Mouse (Mus musculus) MEL (cell line): ENCODE data around the gene Nudt16l1. TPM values are rescaled to one million over a fixed set of nuclear protein-coding genes. Genes with fewer than 3 reads are reported as not detected.

Experiments used
- DNase-seq: peaks from one replicate; pipeline ENCODE4 v3.0.0; 2011; ENCODE audit warnings: low read depth, low spot score
- H3K27ac ChIP-seq: 2 replicates; pipeline ENCODE4 v1.5.1; 2012; ENCODE audit warnings: low read depth, mild to moderate bottlenecking, control low read depth, low read length, moderate library complexity; ENCODE audit not compliant: control insufficient read depth
- H3K27me3 ChIP-seq, 2 experiments: fragments of 150-350 bp in 1 of 2; sonication (generic) in 1 of 2; 2 replicates each; pipeline ENCODE4 v1.6.1; 2012; ENCODE audit warnings: low read length in 2 of 2, mild to moderate bottlenecking in 2 of 2, improper control_type of control experiment in 1 of 2, moderate library complexity in 1 of 2; ENCODE audit not compliant: insufficient read depth in 2 of 2, control insufficient read depth in 1 of 2
- H3K36me3 ChIP-seq, 2 experiments: 2 replicates each; pipeline ENCODE4 v1.6.1; 2012 to 2014; ENCODE audit warnings: low read length in 2 of 2, improper control_type of control experiment in 1 of 2, inconsistent platforms in 1 of 2, mild to moderate bottlenecking in 1 of 2; ENCODE audit not compliant: insufficient read depth in 2 of 2, control insufficient read depth in 1 of 2
- H3K4me1 ChIP-seq, 2 experiments: fragments of 150-350 bp in 1 of 2; sonication (generic) in 1 of 2; 2 replicates each; pipeline ENCODE4 v1.6.1; 2012; ENCODE audit warnings: low read length in 2 of 2, improper control_type of control experiment in 1 of 2, mild to moderate bottlenecking in 1 of 2; ENCODE audit not compliant: insufficient read depth in 2 of 2, control insufficient read depth in 1 of 2
- H3K4me3 ChIP-seq, 2 experiments: fragments of 150-350 bp in 1 of 2; sonication (generic) in 1 of 2; 2 replicates each; pipeline ENCODE4 v1.5.1; 2012; ENCODE audit warnings: low read depth in 2 of 2, low read length in 2 of 2, mild to moderate bottlenecking in 2 of 2, moderate library complexity in 2 of 2, control low read depth in 1 of 2, improper control_type of control experiment in 1 of 2; ENCODE audit not compliant: control insufficient read depth in 1 of 2, insufficient read depth in 1 of 2
- H3K79me2 ChIP-seq: 2 replicates; pipeline ENCODE4 v1.6.1; 2012; ENCODE audit warnings: mild to moderate bottlenecking, low read length, moderate library complexity; ENCODE audit not compliant: control insufficient read depth, poor library complexity, insufficient read depth
- H3K9ac ChIP-seq: 2 replicates; pipeline ENCODE4 v1.6.1; 2012; ENCODE audit warnings: low read depth, mild to moderate bottlenecking, control low read depth, low read length, moderate library complexity; ENCODE audit not compliant: control insufficient read depth, poor library complexity, severe bottlenecking
- H3K9me3 ChIP-seq: fragments of 150-350 bp; sonication (generic); replicated peaks from 2 replicates; pipeline ENCODE4 v1.6.1; 2012; ENCODE audit warnings: mild to moderate bottlenecking, low read length, improper control_type of control experiment, moderate library complexity; ENCODE audit not compliant: insufficient read depth
- BHLHE40 ChIP-seq: IDR thresholded peaks from 2 replicates; pipeline ENCODE4 v1.6.1; 2012; ENCODE audit warnings: low read depth, mild to moderate bottlenecking, inconsistent platforms, low read length, improper control_type of control experiment, borderline replicate concordance
- CHD1 ChIP-seq: IDR thresholded peaks from 2 replicates; pipeline ENCODE4 v1.6.1; 2012; ENCODE audit warnings: low read depth, mild to moderate bottlenecking, inconsistent platforms, low read length, improper control_type of control experiment
- CHD2 ChIP-seq: IDR thresholded peaks from 2 replicates; pipeline ENCODE4 v1.6.1; 2011; ENCODE audit warnings: low read length, improper control_type of control experiment
- CTCF ChIP-seq, 3 experiments: IDR thresholded peaks in 2 of 3; conservative IDR thresholded peaks in 1 of 3; 2 replicates each; pipeline ENCODE4 v1.5.1; 2011 to 2012; ENCODE audit warnings: low read length in 3 of 3, low read depth in 2 of 3, mild to moderate bottlenecking in 2 of 3, improper control_type of control experiment in 1 of 3, inconsistent platforms in 1 of 3, mixed read lengths in 1 of 3, moderate library complexity in 1 of 3; ENCODE audit not compliant: control insufficient read depth in 1 of 3, insufficient read depth in 1 of 3, poor library complexity in 1 of 3, severe bottlenecking in 1 of 3
- E2F4 ChIP-seq: IDR thresholded peaks from 2 replicates; pipeline ENCODE4 v1.6.1; 2011; ENCODE audit warnings: low read depth, low read length, improper control_type of control experiment, borderline replicate concordance
- ELF1 ChIP-seq: IDR thresholded peaks from 2 replicates; pipeline ENCODE4 v1.6.1; 2014; ENCODE audit warnings: low read depth, mild to moderate bottlenecking, inconsistent platforms, low read length, improper control_type of control experiment, moderate library complexity
- EP300 ChIP-seq, 2 experiments: IDR thresholded peaks; 2 replicates each; pipeline ENCODE4 v1.6.1; 2011; ENCODE audit warnings: improper control_type of control experiment in 2 of 2, low read length in 2 of 2, low read depth in 1 of 2, mild to moderate bottlenecking in 1 of 2
- ETS1 ChIP-seq: IDR thresholded peaks from 2 replicates; pipeline ENCODE4 v1.6.1; 2012; ENCODE audit warnings: low read depth, mild to moderate bottlenecking, inconsistent platforms, low read length, improper control_type of control experiment, moderate library complexity
- GABPA ChIP-seq: IDR thresholded peaks from 2 replicates; pipeline ENCODE4 v1.6.1; 2012; ENCODE audit warnings: low read depth, mild to moderate bottlenecking, inconsistent platforms, low read length, improper control_type of control experiment, moderate library complexity
- JUND ChIP-seq: IDR thresholded peaks from 2 replicates; pipeline ENCODE4 v1.6.1; 2011; ENCODE audit warnings: low read depth, mild to moderate bottlenecking, improper control_type of control experiment, low read length
- KAT2A ChIP-seq: conservative IDR thresholded peaks from 2 replicates; pipeline ENCODE4 v1.6.1; 2012; ENCODE audit warnings: low read depth, low read length, improper control_type of control experiment, inconsistent platforms
- MAFK ChIP-seq: IDR thresholded peaks from 2 replicates; pipeline ENCODE4 v1.6.1; 2011; ENCODE audit warnings: low read depth, mild to moderate bottlenecking, low read length, improper control_type of control experiment, borderline replicate concordance
- MAX ChIP-seq: IDR thresholded peaks from 2 replicates; pipeline ENCODE4 v1.6.1; 2011; ENCODE audit warnings: low read length, improper control_type of control experiment
- MAZ ChIP-seq: IDR thresholded peaks from 2 replicates; pipeline ENCODE4 v1.6.1; 2012; ENCODE audit warnings: low read depth, mild to moderate bottlenecking, inconsistent platforms, low read length, improper control_type of control experiment
- POLR2A ChIP-seq, 2 experiments: IDR thresholded peaks; 2 replicates each; pipeline ENCODE4 v1.6.1; 2011 to 2012; ENCODE audit warnings: low read length in 2 of 2, mild to moderate bottlenecking in 2 of 2, control low read depth in 1 of 2, improper control_type of control experiment in 1 of 2, low read depth in 1 of 2, moderate library complexity in 1 of 2; ENCODE audit not compliant: control insufficient read depth in 1 of 2, insufficient read depth in 1 of 2, poor library complexity in 1 of 2
- SIN3A ChIP-seq: IDR thresholded peaks from 2 replicates; pipeline ENCODE4 v1.6.1; 2012; ENCODE audit warnings: low read length, improper control_type of control experiment, inconsistent platforms
- SMC3 ChIP-seq: IDR thresholded peaks from 2 replicates; pipeline ENCODE4 v1.6.1; 2011; ENCODE audit warnings: low read depth, low read length, improper control_type of control experiment
- TAL1 ChIP-seq: IDR thresholded peaks from 2 replicates; pipeline ENCODE4 v1.6.1; 2012; ENCODE audit warnings: mild to moderate bottlenecking, inconsistent platforms, low read length, moderate library complexity, mixed read lengths
- TCF12 ChIP-seq: IDR thresholded peaks from 2 replicates; pipeline ENCODE4 v1.6.1; 2014; ENCODE audit warnings: low read depth, mild to moderate bottlenecking, inconsistent platforms, low read length, improper control_type of control experiment, moderate library complexity
- USF1 ChIP-seq: IDR thresholded peaks from 2 replicates; pipeline ENCODE4 v1.6.1; 2014; ENCODE audit warnings: low read depth, mild to moderate bottlenecking, inconsistent platforms, low read length, improper control_type of control experiment, moderate library complexity
- ZMIZ1 ChIP-seq: IDR thresholded peaks from 2 replicates; pipeline ENCODE4 v1.6.1; 2012; ENCODE audit warnings: low read depth, mild to moderate bottlenecking, inconsistent platforms, low read length, improper control_type of control experiment, moderate library complexity
- ZNF384 ChIP-seq: IDR thresholded peaks from 2 replicates; pipeline ENCODE4 v1.6.1; 2012; ENCODE audit warnings: low read depth, mild to moderate bottlenecking, inconsistent platforms, low read length, improper control_type of control experiment
- polyA plus RNA-seq, 2 experiments: library from polyadenylated mRNA; stranded (reverse) in 1 of 2; unstranded in 1 of 2; fragments of >175 nt in 1 of 2; fragments of >200 nt in 1 of 2; gene quantifications; 2 replicates each; pipeline versions ENCODE4 v1.2.1 to v1.2.4; 2012; ENCODE audit warnings: low replicate concordance in 2 of 2, low read depth in 1 of 2; ENCODE audit not compliant: insufficient read length in 2 of 2, insufficient read depth in 1 of 2, missing spikeins in 1 of 2
- total RNA-seq: library from RNA; depleted of rRNA; stranded (reverse); fragments of 300-350 nt; gene quantifications from 2 replicates; pipeline ENCODE4 v1.2.3, GENCODE M21; 2012

Nudt16l1 gene
- total and polyA plus RNA-seq, 3 experiments: 41.1 to 69.3 TPM; not detected in 1

- TF ChIP-seq ETS1: no peak
Observed at GRCm38 (mm10) chr16:4938989-4939388, 428 bp downstream of the Nudt16l1 start (continued).

- peak; percentile 51 for DNase-seq
- Histone ChIP-seq H3K27ac (peak overlapping the region; percentile 18), H3K9ac (peak overlapping the region; percentile 81), H3K4me3 (peak overlapping the region; percentile 80 to 82), H3K4me1 (0 out of 4 replicates have a peak, but pooled peaks cover 0 to 5% of the 10 kb centered on the region in 2 experiments)
- TF ChIP-seq MAFK: no peak
- TF ChIP-seq TAL1: no peak
- no peak for TF ChIP-seq ELF1
- TF ChIP-seq BHLHE40: peak; percentile 40; the same call in 1 of the 2 replicates
- TF ChIP-seq E2F4: no peak
- no peak for TF ChIP-seq EP300 (IDR thresholded peaks at IDR 0.05; ENCODE audit: low read depth in 1 of 2, low read length in 2 of 2)
- 0 out of 4 replicates have a peak, but pooled peaks of 1 of the 2 experiments have one; percentile 0 for TF ChIP-seq POLR2A (IDR thresholded peaks at IDR 0.05; ENCODE audit: control insufficient read depth in 1 of 2, insufficient read depth in 1 of 2, low read depth in 1 of 2, low read length in 2 of 2, poor library complexity in 1 of 2)
- TF ChIP-seq SIN3A: no peak
- no peak for TF ChIP-seq USF1
- no peak for TF ChIP-seq ZNF384
- no peak for TF ChIP-seq GABPA
- TF ChIP-seq JUND: no peak
- no peak for TF ChIP-seq SMC3
- TF ChIP-seq CTCF (IDR thresholded peaks at IDR 0.05 in 2 of 3, conservative IDR thresholded peaks at IDR 0.05 in 1 of 3; ENCODE audit: control insufficient read depth in 1 of 3, insufficient read depth in 1 of 3, low read depth in 2 of 3, low read length in 3 of 3, poor library complexity in 1 of 3, severe bottlenecking in 1 of 3): no peak
- TF ChIP-seq MAX: no peak
- TF ChIP-seq TCF12: no peak
- no peak for TF ChIP-seq ETS1
- TF ChIP-seq, all 39 proteins: peak for 2
- Histone ChIP-seq H3K27me3 (no peaks in the 10 kb centered on the region), H3K9me3 (no peaks in the 10 kb centered on the region), H3K79me2 (peaks cover 4% of the 10 kb centered on the region), H3K36me3 (no peaks in the 10 kb centered on the region)
Observed at GRCm38 (mm10) chr16:4939412-4939811, 851 bp downstream of the Nudt16l1 start.

- no peak for TF ChIP-seq CTCF (IDR thresholded peaks at IDR 0.05 in 2 of 3, conservative IDR thresholded peaks at IDR 0.05 in 1 of 3; ENCODE audit: control insufficient read depth in 1 of 3, insufficient read depth in 1 of 3, low read depth in 2 of 3, low read length in 3 of 3, poor library complexity in 1 of 3, severe bottlenecking in 1 of 3)
- no peak for TF ChIP-seq KAT2A
- TF ChIP-seq JUND: no peak
- TF ChIP-seq ZMIZ1: no peak
- TF ChIP-seq SMC3: no peak
- TF ChIP-seq ELF1: no peak
- TF ChIP-seq CHD1: no peak
- no peak for TF ChIP-seq TAL1
- TF ChIP-seq MAZ: no peak
- TF ChIP-seq CHD2: no peak
- TF ChIP-seq MAX: no peak
- Histone ChIP-seq H3K79me2 (peaks cover 4% of the 10 kb centered on the region), H3K27ac (no peak overlapping the region), H3K36me3 (no peaks in the 10 kb centered on the region; a peak in 1 of 4 replicates), H3K27me3 (no peaks in the 10 kb centered on the region), H3K9ac (no peak overlapping the region), H3K9me3 (no peaks in the 10 kb centered on the region), H3K4me1 (0 out of 4 replicates have a peak, but pooled peaks cover 0 to 5% of the 10 kb centered on the region in 2 experiments), H3K4me3 (no peak overlapping the region)
- peak; percentile 13 for DNase-seq
Observed at GRCm38 (mm10) chr16:4940311-4940850, 1.8 kb downstream of the Nudt16l1 start.
